Mouse (Mus musculus) hindbrain, embryonic 14.5 days (tissue): ENCODE results near the gene Vmn1r189. TPM values are rescaled to one million over a fixed set of nuclear protein-coding genes. Genes with fewer than 3 reads are reported as not detected.
"Not testable (repeated sequence)": the region's sequence is repeated elsewhere in the genome, so short reads cannot be mapped to it uniquely, and the experiment has no call there.

Experiments used
- ATAC-seq: fragments of 200-750 bp; cut with Nextera tagmentation; 2 replicates; pipeline ENCODE4 v1.8.0; 2017; ENCODE audit warnings: moderate number of reproducible peaks, mild to moderate bottlenecking, moderate TSS enrichment, moderate library complexity; ENCODE audit not compliant: low FRiP score
- DNase-seq: peaks from one replicate; pipeline ENCODE4 v3.0.0-alpha.2; 2015; ENCODE audit warnings: low spot score
- H3K27ac ChIP-seq: fragments of 300-500 bp; sonication (generic); 2 replicates; pipeline ENCODE4 v1.5.1; 2014; ENCODE audit warnings: mild to moderate bottlenecking, moderate library complexity
- H3K27me3 ChIP-seq: fragments of 300-500 bp; sonication (generic); 2 replicates; pipeline ENCODE4 v1.6.1; 2014; ENCODE audit warnings: mild to moderate bottlenecking, low read length, mixed read lengths; ENCODE audit not compliant: control insufficient read depth, insufficient read depth
- H3K36me3 ChIP-seq: fragments of 300-500 bp; sonication (generic); replicated peaks from 2 replicates; pipeline ENCODE4 v1.6.1; 2014; ENCODE audit not compliant: control insufficient read depth, insufficient read depth
- H3K4me1 ChIP-seq: fragments of 300-500 bp; sonication (generic); replicated peaks from 2 replicates; pipeline ENCODE4 v1.6.1; 2014; ENCODE audit warnings: antibody characterized with exemption, low read length, mixed read lengths; ENCODE audit not compliant: control insufficient read depth, insufficient read depth
- H3K4me2 ChIP-seq: fragments of 300-500 bp; sonication (generic); replicated peaks from 2 replicates; pipeline ENCODE4 v1.6.1; 2014; ENCODE audit warnings: mild to moderate bottlenecking, moderate library complexity
- H3K4me3 ChIP-seq: fragments of 300-500 bp; sonication (generic); replicated peaks from 2 replicates; pipeline ENCODE4 v1.5.1; 2014; ENCODE audit warnings: mild to moderate bottlenecking, low read length
- H3K9ac ChIP-seq: fragments of 300-500 bp; sonication (generic); 2 replicates; pipeline ENCODE4 v1.6.1; 2014
- H3K9me3 ChIP-seq: fragments of 300-500 bp; sonication (generic); 2 replicates; pipeline ENCODE4 v1.6.1; 2016; ENCODE audit warnings: low read length; ENCODE audit not compliant: control insufficient read depth
- WGBS: fragments of 180-500 bp; shearing (Covaris S2); extraction: QIAGEN DNeasy Blood & Tissue Kit; methylation state at CpG from one replicate; pipeline ENCODE4 v1.1.7; 2014; 5-methylcytosine and 5-hydroxymethylcytosine counted together
- polyA plus RNA-seq: library from polyadenylated mRNA; unstranded; fragments of >200 nt; fragmentation: Nextera tagmentation; extraction: Ambion mirVana; gene quantifications from 2 replicates; pipeline ENCODE4 v1.2.1, GENCODE M21; 2014

Vmn1r189 gene
- not detected in 2 replicates for polyA plus RNA-seq

DNA sequence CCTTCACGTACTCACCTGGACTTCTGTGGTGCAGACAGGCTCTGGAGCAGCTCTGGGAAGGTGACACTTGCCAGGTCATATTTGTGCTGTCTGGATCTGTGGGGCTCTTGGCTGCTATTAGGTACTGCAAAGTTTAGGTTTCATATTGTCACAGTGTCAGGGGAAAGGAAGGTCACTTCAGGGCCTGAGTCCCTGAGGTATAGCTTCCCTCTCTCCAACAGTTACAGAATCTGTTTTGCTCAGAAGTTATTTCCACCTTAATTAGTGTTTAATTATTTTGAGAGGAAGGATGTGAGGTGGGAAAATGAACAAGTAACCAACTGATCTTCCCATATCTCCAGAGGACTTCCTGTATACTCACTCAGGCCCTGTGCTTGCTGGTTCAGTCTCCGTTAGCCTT lies at the start of gene Vmn1r189:
Vmn1r189 (minus strand) TSS at position 101 of the 400 bp plus-strand sequence.
- H3K27me3 ChIP-seq, H3K27ac ChIP-seq, H3K4me2 ChIP-seq, H3K9me3 ChIP-seq, H3K36me3 ChIP-seq, DNase-seq, H3K4me1 ChIP-seq, ATAC-seq, H3K9ac ChIP-seq, H3K4me3 ChIP-seq: not testable (repeated sequence)
- WGBS, result 100% methylated on average over 1 of the region's 2 CpGs

DNA sequence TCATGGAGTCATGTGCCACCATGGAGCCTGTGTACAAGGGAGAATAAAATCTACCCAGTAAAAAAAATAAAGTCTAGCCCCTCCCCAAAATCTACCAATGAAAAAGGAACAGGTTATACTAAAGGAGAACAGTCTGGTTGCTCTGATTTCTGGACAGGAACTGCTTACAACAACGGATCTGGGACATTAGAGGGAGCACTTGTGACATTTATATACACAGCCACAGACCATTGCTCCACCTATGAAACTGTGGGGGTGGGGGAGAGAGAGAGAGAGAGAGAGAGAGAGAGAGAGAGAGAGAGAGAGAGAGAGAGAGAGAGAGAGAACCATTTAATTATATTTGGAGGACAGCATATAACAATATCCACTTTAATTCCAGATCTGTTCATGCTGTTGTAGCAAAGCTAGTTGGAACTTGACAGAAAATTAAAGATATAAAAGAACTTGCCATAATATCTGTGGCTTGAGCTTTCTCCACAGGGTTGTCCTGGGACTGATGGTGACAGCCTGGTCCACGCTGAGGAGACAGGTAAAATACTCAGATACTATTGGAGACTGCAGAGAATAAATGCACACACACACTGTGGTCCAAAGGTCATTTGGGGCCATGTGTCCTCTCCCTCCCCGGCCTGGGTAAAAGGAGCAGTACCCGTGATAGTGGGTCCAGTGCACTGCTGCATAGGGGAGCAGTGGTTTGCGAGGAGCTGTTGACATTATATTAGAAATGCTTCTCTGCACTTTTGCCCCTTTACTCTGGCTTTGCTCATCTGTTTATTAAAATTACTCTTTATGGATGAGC lies 31.1 kb upstream of the Vmn1r189 start:
- not testable (repeated sequence) for ATAC-seq, DNase-seq, H3K4me1 ChIP-seq, H3K9me3 ChIP-seq, H3K27ac ChIP-seq, H3K9ac ChIP-seq, H3K4me3 ChIP-seq, H3K36me3 ChIP-seq, H3K27me3 ChIP-seq, H3K4me2 ChIP-seq
- WGBS, result 77% methylated on average over 5 of the region's 5 CpGs

DNA sequence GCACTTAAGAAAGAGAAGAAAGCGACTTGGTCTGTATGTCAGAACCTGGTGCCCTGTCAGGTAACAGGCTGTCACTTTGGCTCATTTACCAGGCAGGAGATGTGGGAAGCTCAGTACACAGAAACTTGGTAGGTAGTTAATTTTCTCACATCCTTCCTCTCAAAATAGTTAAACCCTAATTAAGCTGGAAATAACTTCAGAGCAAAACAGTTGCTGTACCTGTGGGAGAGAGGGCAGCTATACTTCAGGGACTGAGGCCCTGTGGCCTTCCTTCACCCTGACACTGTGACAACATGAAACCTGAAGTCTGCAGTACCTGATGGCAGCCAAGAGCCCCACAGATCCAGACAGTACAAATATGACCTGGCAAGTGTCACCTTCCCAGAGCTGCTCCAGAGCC lies 21.5 kb downstream of the Vmn1r189 start, which contains the start of gene Vmn1r188:
Vmn1r188 (plus strand) TSS at position 301 of the 400 bp plus-strand sequence.
- not testable (repeated sequence) for H3K36me3 ChIP-seq, H3K27ac ChIP-seq, H3K4me2 ChIP-seq, H3K9me3 ChIP-seq, H3K9ac ChIP-seq, DNase-seq, H3K4me3 ChIP-seq, H3K4me1 ChIP-seq, H3K27me3 ChIP-seq, ATAC-seq
- 89% methylated on average over 1 of the region's 1 CpGs for WGBS

DNA sequence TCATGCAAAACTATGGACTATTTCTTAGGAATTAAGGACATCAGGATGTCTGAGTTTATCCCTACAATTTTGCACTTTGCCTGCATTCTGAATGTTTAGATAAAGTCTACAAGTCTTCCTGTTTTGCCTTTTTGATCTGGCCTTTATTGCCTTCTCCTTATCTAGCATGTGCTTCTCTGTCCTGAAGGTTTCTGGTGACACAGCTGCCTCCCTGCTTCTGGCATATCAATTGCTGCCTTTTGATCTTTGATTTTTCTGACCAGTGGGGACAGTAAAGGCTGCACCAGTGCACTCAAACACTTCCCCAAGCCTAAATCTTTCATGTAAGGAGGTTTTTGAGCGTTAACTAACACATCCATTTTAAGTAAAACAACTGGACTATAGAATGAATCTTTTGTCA lies 42.2 kb downstream of the Vmn1r189 start:
- no peak for DNase-seq
- peaks cover 4% of the 10 kb centered on the region; the same call in 1 of the 2 replicates for H3K9me3 ChIP-seq
- no peaks in the 10 kb centered on the region for H3K27me3 ChIP-seq
- no peak overlapping the region for H3K9ac ChIP-seq
- no peak overlapping the region for H3K4me2 ChIP-seq
- no peaks in the 10 kb centered on the region for H3K36me3 ChIP-seq
- no peak overlapping the region for H3K4me3 ChIP-seq
- no peak for ATAC-seq
- H3K27ac ChIP-seq, result no peak overlapping the region
- WGBS, result 84% methylated on average over 1 of the region's 1 CpGs
- no peaks in the 10 kb centered on the region for H3K4me1 ChIP-seq

DNA sequence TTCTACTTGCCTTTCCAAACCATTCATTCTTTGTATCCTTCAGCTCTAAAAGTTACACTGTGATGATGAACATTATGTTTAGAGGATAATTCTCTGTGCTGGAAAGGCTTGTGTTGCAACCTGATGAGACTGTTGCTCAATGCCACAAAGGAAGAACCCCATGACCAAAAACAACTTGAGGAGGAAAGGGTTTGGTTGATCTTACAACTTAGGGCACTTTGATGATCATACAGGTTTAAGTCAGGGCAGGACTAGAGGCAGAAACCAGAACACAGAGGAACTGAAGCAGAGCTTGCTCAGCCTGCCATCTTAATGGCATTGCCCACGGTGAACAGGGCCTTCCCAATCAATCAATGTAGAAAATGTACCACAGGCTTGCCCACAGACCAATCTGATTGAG lies 44.2 kb downstream of the Vmn1r189 start:
- Histone ChIP-seq H3K27me3 (no peaks in the 10 kb centered on the region), H3K9ac (no peak overlapping the region), H3K36me3 (no peaks in the 10 kb centered on the region), H3K4me2 (no peak overlapping the region), H3K27ac (no peak overlapping the region), H3K4me1 (no peaks in the 10 kb centered on the region), H3K9me3 (peaks cover 2% of the 10 kb centered on the region; the same call in 1 of the 2 replicates), H3K4me3 (no peak overlapping the region)
- DNase-seq (no peak), ATAC-seq (no peak)
- WGBS, result 84% methylated on average over 1 of the region's 1 CpGs

DNA sequence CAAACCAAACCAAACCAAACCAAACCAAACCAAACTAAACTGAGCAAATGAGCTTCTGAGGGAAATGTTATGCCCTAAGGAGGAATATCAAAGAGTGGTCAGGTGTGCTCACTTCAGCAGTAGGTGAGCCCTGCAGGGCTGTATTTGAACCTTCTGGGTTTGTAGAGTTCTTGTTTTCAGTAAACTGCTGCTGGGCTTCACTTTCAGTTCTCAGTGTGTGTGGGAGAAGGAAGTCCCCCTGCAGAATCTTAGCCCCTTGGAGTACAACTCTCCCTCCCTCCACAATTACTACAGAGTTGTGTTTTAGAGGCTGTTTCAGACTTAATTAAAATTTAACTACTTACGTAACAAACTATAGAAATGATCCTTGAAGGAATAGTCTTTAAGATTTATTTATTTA lies 51.9 kb downstream of the Vmn1r189 start:
- WGBS, result 95% methylated on average over 1 of the region's 1 CpGs
- no peaks in the 10 kb centered on the region for H3K4me1 ChIP-seq
- no peak overlapping the region for H3K4me3 ChIP-seq
- H3K9me3 ChIP-seq, result no peaks in the 10 kb centered on the region
- H3K27ac ChIP-seq, result no peak overlapping the region
- H3K36me3 ChIP-seq, result no peaks in the 10 kb centered on the region
- DNase-seq (no peak), ATAC-seq (no peak)
- no peak overlapping the region for H3K4me2 ChIP-seq
- no peaks in the 10 kb centered on the region for H3K27me3 ChIP-seq
- no peak overlapping the region for H3K9ac ChIP-seq

DNA sequence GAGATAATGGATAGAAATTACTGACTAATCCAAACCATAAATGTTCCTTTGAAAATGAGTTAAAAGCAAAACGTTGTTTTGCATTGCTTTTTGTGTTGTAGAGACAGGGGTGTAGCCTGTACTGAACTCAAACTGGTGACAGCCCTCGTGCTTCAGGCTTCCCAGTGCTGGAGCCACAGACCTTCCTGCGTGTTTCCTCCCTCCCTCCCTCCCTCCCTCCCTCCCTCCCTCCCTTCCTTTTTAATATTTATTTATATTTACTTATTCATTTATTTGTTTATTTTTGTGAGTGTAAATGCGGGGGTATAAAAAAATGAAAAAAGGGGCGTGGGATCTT lies 54.1 kb downstream of the Vmn1r189 start:
- 14% methylated on average over 5 of the region's 5 CpGs for WGBS
- ATAC-seq, result no peak
- H3K27me3 ChIP-seq, result no peaks in the 10 kb centered on the region
- H3K27ac ChIP-seq, result peak overlapping the region; percentile 81
- H3K4me3 ChIP-seq, result peak overlapping the region; percentile 52
- no peaks in the 10 kb centered on the region for H3K9me3 ChIP-seq
- DNase-seq, result no peak
- H3K36me3 ChIP-seq, result no peaks in the 10 kb centered on the region
- H3K9ac ChIP-seq, result peak overlapping the region; percentile 68
- no peaks in the 10 kb centered on the region for H3K4me1 ChIP-seq
- peak overlapping the region; percentile 66 for H3K4me2 ChIP-seq

DNA sequence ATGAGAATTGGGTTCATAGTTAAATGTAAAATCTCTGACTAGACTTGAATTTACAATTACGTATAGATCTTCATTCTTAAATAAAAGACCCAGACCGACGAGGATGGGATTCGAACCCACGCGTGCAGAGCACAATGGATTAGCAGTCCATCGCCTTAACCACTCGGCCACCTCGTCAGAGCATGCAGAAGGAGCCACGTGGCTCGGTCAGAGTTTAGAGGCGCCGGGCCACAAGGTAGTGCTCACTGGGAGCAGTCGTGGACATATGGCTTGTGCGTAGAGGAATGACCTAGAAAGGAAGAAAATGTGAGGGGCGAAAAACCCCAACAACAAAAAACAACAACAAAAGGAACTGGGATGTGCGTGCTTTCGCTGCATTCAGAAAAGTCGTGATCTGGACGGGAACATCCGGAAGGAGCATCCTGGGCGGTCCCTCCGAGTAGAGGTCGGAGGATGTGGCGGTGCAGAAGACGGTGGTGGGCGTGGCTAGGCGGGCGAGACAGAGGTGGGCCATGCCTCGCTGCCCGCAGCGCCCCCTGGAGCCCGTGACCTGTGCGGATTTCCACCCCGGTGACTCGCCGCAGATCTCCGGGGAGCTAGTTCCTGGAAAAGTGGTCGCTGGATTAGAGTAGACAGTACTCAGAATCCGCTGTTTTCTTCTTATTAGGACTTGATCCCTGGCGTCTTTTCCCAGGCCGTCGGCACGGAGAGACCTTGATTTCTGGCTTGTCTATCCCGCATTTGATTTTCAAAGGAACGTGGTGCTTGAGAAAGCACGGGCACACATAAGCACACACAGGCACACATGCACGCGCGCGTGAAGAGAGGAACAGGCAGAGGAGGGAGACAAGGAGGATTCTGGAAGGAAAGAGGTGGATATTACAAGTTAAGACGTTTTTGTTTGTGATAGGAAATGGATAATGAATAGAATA lies 54.8 kb downstream of the Vmn1r189 start:
- DNase-seq (peak; percentile 90), ATAC-seq (peak; percentile 96)
- peak overlapping the region; percentile 68 for H3K9ac ChIP-seq
- H3K27ac ChIP-seq, result peak overlapping the region; percentile 81
- under 1% methylated on average over 52 of the region's 52 CpGs for WGBS
- H3K27me3 ChIP-seq, result no peaks in the 10 kb centered on the region
- H3K36me3 ChIP-seq, result no peaks in the 10 kb centered on the region
- no peaks in the 10 kb centered on the region for H3K9me3 ChIP-seq
- no peaks in the 10 kb centered on the region for H3K4me1 ChIP-seq
- peak overlapping the region; percentile 52 for H3K4me3 ChIP-seq
- peak overlapping the region; percentile 66 for H3K4me2 ChIP-seq
